Mouse (Mus musculus): ENCODE results near the gene Ttpal.

DNA sequence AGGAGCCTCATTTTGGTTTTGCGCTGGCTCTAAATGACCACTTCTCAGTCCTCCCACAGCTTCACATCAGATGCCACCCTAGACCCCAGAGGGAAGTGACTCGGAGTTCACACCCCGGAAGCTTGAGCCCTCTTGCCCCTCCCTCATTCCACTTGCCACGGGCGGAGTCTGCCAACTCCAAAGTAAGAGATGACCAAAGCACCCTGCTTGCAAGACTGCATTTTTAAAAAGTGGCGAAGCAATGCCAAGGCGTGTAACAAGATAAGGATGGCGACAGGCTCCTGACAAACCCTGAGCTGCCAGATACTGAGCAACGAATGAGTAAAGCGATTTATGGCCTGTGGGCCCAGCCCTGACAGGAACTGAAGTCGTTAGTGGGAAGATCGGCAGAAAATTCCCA, 11.9 kb upstream of the Ttpal start:
- TF ChIP-seq CTCF (IDR thresholded peaks at IDR 0.05; ENCODE audit: low read depth): no peak
- no peak for TF ChIP-seq EP300 (optimal IDR thresholded peaks at IDR 0.05)

Measured in stomach, postnatal 0 days (tissue).